In the genomic region with DNA sequence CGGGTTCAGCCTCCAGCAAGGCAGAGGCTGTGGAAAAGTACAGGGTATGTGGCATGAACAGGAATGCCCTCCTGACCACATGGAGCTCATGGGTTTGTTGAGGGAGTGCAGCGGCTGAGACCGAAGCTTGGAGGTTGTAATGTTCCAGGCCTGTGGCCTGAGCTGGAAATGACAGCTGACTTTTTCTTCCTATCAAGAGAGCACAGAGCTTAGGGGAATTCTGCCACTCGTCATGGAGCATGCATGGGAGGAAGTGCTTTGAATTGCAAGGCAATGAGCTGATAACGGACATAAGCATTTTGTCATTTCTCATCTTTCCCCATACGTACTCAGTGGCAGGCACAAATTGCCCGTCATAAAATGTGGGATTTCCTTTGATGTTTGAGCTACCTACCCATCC, we compare ENCODE assay signal across 26 mouse cellular contexts.
DNase-seq lines count a peak whose midpoint lies in the region; ATAC-seq and TF ChIP-seq lines count a peak whose summit lies in the region.
"Had no signal": no experiment of that assay in that cellular context is flagged by ENCODE, and none has a peak within 500 bp of the region (broad histone marks: within the 10 kb centered on the region; RNA-seq: fewer than 3 reads in every experiment).

No protein-coding gene starts in this region.

- ATAC-seq in intestine, embryonic 14.5 days (replicated peaks; ENCODE audit: low FRiP score, low TSS enrichment, low read depth): peak; percentile 63
- ATAC-seq in intestine, postnatal 0 days: no peak
- ATAC-seq in megakaryocyte, adult 5-6 weeks (ENCODE audit: poor library complexity, severe bottlenecking): no peak
- ATAC-seq in intestine, embryonic 16.5 days: peak; percentile 42; the same call in 1 of the 2 replicates
- no peak for ATAC-seq in midbrain, embryonic 16.5 days
- ATAC-seq: activated CD4-positive, CD25-positive, alpha-beta regulatory T cell, adult 4 months; liver, postnatal 0 days had no signal

- H3K27me3 ChIP-seq in intestine, embryonic 14.5 days (replicated peaks; ENCODE audit: control insufficient read depth, insufficient read depth, low read length): no peaks in the 10 kb centered on the region
- no peaks in the 10 kb centered on the region for H3K27me3 ChIP-seq in intestine, postnatal 0 days (replicated peaks; ENCODE audit: control insufficient read depth, insufficient read depth, low read length)
- no peaks in the 10 kb centered on the region for H3K27me3 ChIP-seq in megakaryocyte, embryonic 14.5 days (replicated peaks)
- H3K27me3 ChIP-seq in intestine, embryonic 16.5 days (replicated peaks; ENCODE audit: control insufficient read depth, insufficient read depth, low read length): no peaks in the 10 kb centered on the region
- H3K27me3 ChIP-seq in midbrain, embryonic 16.5 days (ENCODE audit: control insufficient read depth, insufficient read depth, low read depth, low read length): no peaks in the 10 kb centered on the region
- H3K27me3 ChIP-seq: embryonic facial prominence, embryonic 12.5 days; heart, embryonic 15.5 days; kidney, embryonic 15.5 days; limb, embryonic 12.5 days; midbrain, embryonic 12.5 days had no signal

- H3K4me1 ChIP-seq in intestine, embryonic 14.5 days (replicated peaks; ENCODE audit: control insufficient read depth, insufficient read depth, low read length): no peaks in the 10 kb centered on the region
- H3K4me1 ChIP-seq in intestine, postnatal 0 days (replicated peaks; ENCODE audit: control insufficient read depth, insufficient read depth, low read length): no peaks in the 10 kb centered on the region
- no peaks in the 10 kb centered on the region for H3K4me1 ChIP-seq in megakaryocyte, embryonic 14.5 days
- H3K4me1 ChIP-seq in intestine, embryonic 16.5 days (ENCODE audit: control insufficient read depth, insufficient read depth, low read length): no peaks in the 10 kb centered on the region
- no peaks in the 10 kb centered on the region for H3K4me1 ChIP-seq in midbrain, embryonic 16.5 days (ENCODE audit: control insufficient read depth, insufficient read depth, low read length)
- H3K4me1 ChIP-seq: embryonic facial prominence, embryonic 12.5 days; heart, embryonic 15.5 days; kidney, embryonic 15.5 days; limb, embryonic 12.5 days; midbrain, embryonic 12.5 days had no signal

- H3K9me3 ChIP-seq in intestine, embryonic 14.5 days (ENCODE audit: control insufficient read depth, low read length): no peaks in the 10 kb centered on the region
- no peaks in the 10 kb centered on the region for H3K9me3 ChIP-seq in intestine, postnatal 0 days (ENCODE audit: control insufficient read depth)
- H3K9me3 ChIP-seq in megakaryocyte, embryonic 14.5 days: peaks cover 34% of the 10 kb centered on the region
- H3K9me3 ChIP-seq in intestine, embryonic 16.5 days (ENCODE audit: control insufficient read depth, low read length): no peaks in the 10 kb centered on the region
- H3K9me3 ChIP-seq in midbrain, embryonic 16.5 days (replicated peaks; ENCODE audit: control insufficient read depth, low read length, poor library complexity, severe bottlenecking): no peaks in the 10 kb centered on the region
- H3K9me3 ChIP-seq: embryonic facial prominence, embryonic 12.5 days; heart, embryonic 15.5 days; kidney, embryonic 15.5 days; limb, embryonic 12.5 days; midbrain, embryonic 12.5 days had no signal

- no peaks in the 10 kb centered on the region for H3K36me3 ChIP-seq in intestine, embryonic 14.5 days (ENCODE audit: control insufficient read depth, insufficient read depth, low read length)
- no peaks in the 10 kb centered on the region for H3K36me3 ChIP-seq in intestine, postnatal 0 days (ENCODE audit: control insufficient read depth, insufficient read depth)
- no peaks in the 10 kb centered on the region for H3K36me3 ChIP-seq in megakaryocyte, embryonic 14.5 days (replicated peaks; ENCODE audit: low read length)
- no peaks in the 10 kb centered on the region for H3K36me3 ChIP-seq in intestine, embryonic 16.5 days (ENCODE audit: control insufficient read depth, insufficient read depth, low read length)
- no peaks in the 10 kb centered on the region for H3K36me3 ChIP-seq in midbrain, embryonic 16.5 days (ENCODE audit: control insufficient read depth, insufficient read depth, low read length)
- H3K36me3 ChIP-seq: embryonic facial prominence, embryonic 12.5 days; heart, embryonic 15.5 days; kidney, embryonic 15.5 days; limb, embryonic 12.5 days; midbrain, embryonic 12.5 days had no signal

- H3K9ac ChIP-seq in intestine, embryonic 14.5 days (ENCODE audit: low read length): no peak overlapping the region
- no peak overlapping the region for H3K9ac ChIP-seq in intestine, postnatal 0 days (ENCODE audit: low read depth, low read length)
- no peak overlapping the region for H3K9ac ChIP-seq in intestine, embryonic 16.5 days (ENCODE audit: low read depth, low read length)
- no peak overlapping the region for H3K9ac ChIP-seq in midbrain, embryonic 16.5 days (ENCODE audit: low read depth, low read length)
- H3K9ac ChIP-seq: embryonic facial prominence, embryonic 12.5 days; heart, embryonic 15.5 days; kidney, embryonic 15.5 days; limb, embryonic 12.5 days; liver, postnatal 0 days; midbrain, embryonic 12.5 days had no signal

- WGBS in intestine, embryonic 14.5 days: 40% methylated on average over 7 of the region's 7 CpGs
- 25% methylated on average over 7 of the region's 7 CpGs for WGBS in intestine, postnatal 0 days
- 39% methylated on average over 7 of the region's 7 CpGs for WGBS in intestine, embryonic 16.5 days
- 64% methylated on average over 7 of the region's 7 CpGs for WGBS in midbrain, embryonic 16.5 days

- TF ChIP-seq CTCF in intestine, postnatal 0 days (IDR thresholded peaks at IDR 0.05; ENCODE audit: low read depth): no peak
- no peak for TF ChIP-seq CTCF in gastrocnemius, adult 2 months (IDR thresholded peaks at IDR 0.05)

- intact Hi-C loops in gastrocnemius, adult 2 months (cut with DNase I): no loop called here

- no peak overlapping the region for H3K4me2 ChIP-seq in intestine, embryonic 14.5 days (ENCODE audit: low read length)
- H3K4me2 ChIP-seq in intestine, postnatal 0 days (replicated peaks; ENCODE audit: low read depth): no peak overlapping the region
- no peak overlapping the region for H3K4me2 ChIP-seq in intestine, embryonic 16.5 days (ENCODE audit: low read depth, low read length)
- H3K4me2 ChIP-seq in midbrain, embryonic 16.5 days (ENCODE audit: low read length): no peak overlapping the region
- H3K4me2 ChIP-seq: embryonic facial prominence, embryonic 12.5 days; heart, embryonic 15.5 days; kidney, embryonic 15.5 days; limb, embryonic 12.5 days; liver, embryonic 11.5 days; midbrain, embryonic 12.5 days had no signal

- DNase-seq in intestine, embryonic 14.5 days (ENCODE audit: low spot score): no peak
- DNase-seq in gastrocnemius, adult 2 months: no peak
- DNase-seq: adrenal gland, adult 8-10 months; cerebellum, adult 11-12 months; cerebellum, postnatal 14 days; gastrocnemius, postnatal 36 days; heart, postnatal 36 days; kidney, adult 11 months; kidney, postnatal 36 days; layer of hippocampus, postnatal 36 days; liver, postnatal 0 days; thymus, adult 2 months; thymus, postnatal 4 days had no signal

- H3K4me3 ChIP-seq in intestine, embryonic 14.5 days (ENCODE audit: low read depth, low read length): no peak overlapping the region
- H3K4me3 ChIP-seq in intestine, postnatal 0 days (ENCODE audit: low read depth, low read length): no peak overlapping the region
- H3K4me3 ChIP-seq in megakaryocyte, embryonic 14.5 days (replicated peaks): peak overlapping the region; percentile 70
- no peak overlapping the region for H3K4me3 ChIP-seq in intestine, embryonic 16.5 days (ENCODE audit: low read length)
- H3K4me3 ChIP-seq in midbrain, embryonic 16.5 days (ENCODE audit: low read depth, low read length): no peak overlapping the region
- H3K4me3 ChIP-seq in gastrocnemius, adult 2 months: no peak overlapping the region
- H3K4me3 ChIP-seq: embryonic facial prominence, embryonic 12.5 days; heart, embryonic 15.5 days; kidney, embryonic 15.5 days; limb, embryonic 12.5 days; midbrain, embryonic 12.5 days had no signal

- H3K27ac ChIP-seq in intestine, embryonic 14.5 days (ENCODE audit: low read depth): no peak overlapping the region
- no peak overlapping the region for H3K27ac ChIP-seq in intestine, postnatal 0 days (ENCODE audit: low read depth, low read length)
- no peak overlapping the region for H3K27ac ChIP-seq in intestine, embryonic 16.5 days (ENCODE audit: low read length)
- H3K27ac ChIP-seq in midbrain, embryonic 16.5 days (ENCODE audit: low read length): peak overlapping the region; percentile 0; the same call in 1 of the 2 replicates
- no peak overlapping the region for H3K27ac ChIP-seq in gastrocnemius, adult 2 months
- H3K27ac ChIP-seq: embryonic facial prominence, embryonic 12.5 days; heart, embryonic 15.5 days; kidney, embryonic 15.5 days; limb, embryonic 12.5 days; midbrain, embryonic 12.5 days; stomach, postnatal 0 days had no signal

Comparison
In these comparisons a context has a peak if more than half of its experiments do, and no peak if none do; other contexts are left out.
1. ATAC-seq: peak in intestine, embryonic 14.5 days (single experiment) and intestine, embryonic 16.5 days (single experiment); none in intestine, postnatal 0 days (single experiment), megakaryocyte, adult 5-6 weeks (single experiment) and midbrain, embryonic 16.5 days (single experiment).